Mouse (Mus musculus): ENCODE measurements around the gene Hoxa6.

Hoxa6 gene

GRCm38 (mm10) chr6:52208072-52208867, at the start of gene Hoxa6:
Gene Hoxa6 (minus strand): TSS chr6:52208722.
- peak; percentile 65 to 79 for DNase-seq

- peak; percentile 69 to 84 for DNase-seq
Measured at GRCm38 (mm10) chr6:52256956-52257355, 48.4 kb upstream of the Hoxa6 start.

DNA sequence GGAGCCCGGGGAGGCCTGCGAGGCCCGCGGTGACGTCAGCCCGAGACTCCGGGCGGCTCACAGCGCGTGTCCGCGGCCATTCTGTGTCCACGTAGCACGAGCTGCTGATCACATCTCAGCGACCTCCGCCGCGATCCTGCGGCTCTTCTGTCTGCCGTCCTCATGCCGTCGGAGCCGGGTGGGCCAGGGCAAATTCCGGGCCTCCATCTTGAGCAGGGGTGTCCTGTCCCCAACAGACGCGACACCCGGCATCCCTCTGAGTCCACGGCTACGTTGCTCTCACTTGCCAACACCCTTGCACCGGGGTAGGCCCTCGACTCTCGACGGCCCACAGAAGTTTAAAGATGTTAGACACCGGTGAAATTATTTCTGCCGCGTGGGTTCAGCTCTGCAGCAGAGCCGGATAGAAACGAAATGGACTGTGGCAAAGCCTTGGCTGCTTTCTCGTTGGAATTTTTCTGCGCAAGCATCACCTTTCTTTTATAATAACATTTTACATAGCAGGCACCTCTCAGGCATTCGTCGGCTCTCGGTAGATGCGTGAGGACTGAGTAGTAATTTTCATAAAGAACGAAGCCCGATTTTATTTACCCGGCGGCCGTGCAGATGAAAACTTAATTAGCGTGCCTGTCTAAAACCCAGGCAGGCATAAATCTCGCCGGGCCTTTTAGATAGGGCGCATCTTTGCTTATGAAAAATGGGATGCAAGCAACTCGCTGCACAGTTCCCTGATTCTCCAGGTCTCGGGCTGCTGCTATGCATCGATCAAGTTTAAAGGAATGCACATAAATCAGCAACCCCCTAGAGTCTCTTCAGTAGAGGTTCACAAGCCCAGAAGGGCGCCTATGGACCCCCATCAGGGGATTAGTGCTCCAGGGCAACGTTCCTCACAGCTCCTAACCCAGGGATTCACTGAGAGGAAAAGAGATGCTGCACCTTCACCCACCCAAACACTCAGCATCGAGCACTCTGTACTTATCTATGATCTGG, 45.3 kb upstream of the Hoxa6 start:
- peak in 1 of 2 experiments; percentile 30 for DNase-seq

DNA sequence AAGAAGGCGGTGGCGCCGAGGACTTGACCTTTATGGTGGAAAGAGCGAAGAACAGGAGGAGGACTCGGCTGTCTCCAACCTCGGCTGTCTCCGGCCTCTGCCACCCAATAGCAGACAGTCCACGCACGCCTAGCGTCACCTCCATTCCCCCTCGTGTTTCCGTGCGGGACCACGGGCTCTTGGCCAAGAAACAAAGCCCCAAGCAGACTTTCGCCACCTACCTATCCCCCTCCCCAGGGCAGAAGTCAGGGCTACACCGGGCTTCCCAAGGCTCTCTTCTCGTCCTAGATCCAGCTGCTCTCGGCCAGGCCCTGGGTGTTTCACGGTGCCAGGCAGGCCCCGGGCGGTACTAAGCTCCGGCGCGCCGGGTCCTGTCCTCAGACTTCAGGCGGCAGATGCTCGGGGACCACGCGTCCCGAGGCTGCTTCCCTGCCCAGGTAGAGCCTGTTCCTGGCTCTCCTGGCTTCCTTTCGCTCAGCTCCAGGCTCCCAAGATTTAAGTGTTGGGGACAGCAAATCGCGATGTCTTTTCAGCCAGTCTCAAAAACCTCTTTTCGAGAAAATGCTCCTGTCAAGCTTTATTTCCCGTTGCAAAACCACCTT, 44.4 kb upstream of the Hoxa6 start:
- no peak for DNase-seq

- peak in 1 of 2 experiments; percentile 16 for DNase-seq
Measured at GRCm38 (mm10) chr6:52252016-52252774, 43.7 kb upstream of the Hoxa6 start.

- DNase-seq = no peak
Measured at GRCm38 (mm10) chr6:52251177-52251879, 42.8 kb upstream of the Hoxa6 start.

DNA sequence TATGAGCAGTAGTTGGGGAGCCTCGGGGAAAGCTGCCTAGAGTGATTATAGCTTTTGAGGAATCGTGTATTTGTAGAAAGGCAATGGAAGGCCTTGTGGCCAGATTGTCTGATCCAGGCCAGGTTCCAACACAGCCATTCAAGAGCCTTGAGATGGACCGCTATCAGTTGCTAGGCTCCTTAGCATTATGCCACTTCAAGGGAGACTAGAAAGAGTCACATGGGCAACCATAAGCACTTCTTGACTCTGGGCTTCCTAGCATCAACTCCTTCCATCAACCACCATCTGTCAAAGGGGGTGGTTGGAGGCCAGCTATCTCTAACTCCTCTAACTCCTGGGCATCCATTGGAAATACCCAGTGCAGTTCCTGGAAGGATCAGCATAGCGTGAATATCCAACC, 41.3 kb upstream of the Hoxa6 start:
- DNase-seq = no peak

DNA sequence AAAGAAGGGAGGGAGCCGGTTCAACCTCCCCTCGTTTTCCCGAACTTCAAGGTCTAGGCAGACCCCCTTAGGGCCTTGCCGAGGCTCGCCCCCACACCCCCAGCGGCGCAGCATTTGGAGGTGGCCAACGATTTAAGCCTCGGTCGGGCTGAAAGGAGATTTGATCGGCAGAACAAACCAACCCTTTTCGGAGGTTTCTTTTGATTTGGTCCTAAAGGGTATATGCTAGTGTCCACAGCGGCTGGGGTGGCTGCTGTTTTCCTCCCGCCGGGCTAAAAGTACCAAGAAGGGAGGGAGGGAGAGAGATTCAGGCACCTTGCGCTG, 40.9 kb upstream of the Hoxa6 start:
- no peak for DNase-seq

DNA sequence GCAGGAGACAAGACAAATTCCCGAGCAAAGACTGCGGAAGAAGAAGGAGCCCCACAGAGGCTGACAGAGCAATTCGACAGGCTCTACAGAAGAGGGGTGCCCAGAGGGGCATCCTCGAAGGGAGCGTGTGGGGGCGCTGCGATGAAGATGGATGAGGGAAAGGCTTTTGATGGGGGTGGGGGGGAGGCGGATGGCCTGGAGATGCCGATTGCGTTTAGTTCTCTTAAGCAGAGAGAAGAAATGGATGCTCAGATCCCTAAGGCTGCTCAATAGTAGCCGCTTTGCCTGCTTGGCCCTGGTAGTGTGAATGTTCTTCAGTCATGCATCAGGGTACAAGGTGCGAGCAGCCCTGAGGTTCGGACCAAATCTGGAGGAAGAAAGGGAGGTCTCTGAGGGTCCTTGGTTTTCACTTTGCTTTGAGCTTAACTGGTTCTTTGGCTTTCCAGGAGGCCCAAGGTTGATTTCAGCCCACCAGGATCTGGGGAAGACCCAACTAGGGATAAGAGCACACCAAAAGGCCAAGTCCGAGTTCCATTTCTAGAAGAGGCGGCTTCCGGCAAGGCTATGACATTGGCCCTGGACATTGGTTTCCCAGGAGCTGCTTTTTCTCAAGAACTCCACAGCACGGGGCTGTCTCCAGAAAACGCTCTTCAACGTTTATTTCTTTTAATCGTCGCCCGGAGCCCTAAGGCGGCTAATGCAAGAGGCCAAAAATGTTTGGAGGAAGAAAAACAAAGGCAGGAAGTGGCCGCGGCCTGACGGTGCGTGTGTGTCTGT, 40.3 kb upstream of the Hoxa6 start:
- peak in 1 of 2 experiments; percentile 20 for DNase-seq

DNA sequence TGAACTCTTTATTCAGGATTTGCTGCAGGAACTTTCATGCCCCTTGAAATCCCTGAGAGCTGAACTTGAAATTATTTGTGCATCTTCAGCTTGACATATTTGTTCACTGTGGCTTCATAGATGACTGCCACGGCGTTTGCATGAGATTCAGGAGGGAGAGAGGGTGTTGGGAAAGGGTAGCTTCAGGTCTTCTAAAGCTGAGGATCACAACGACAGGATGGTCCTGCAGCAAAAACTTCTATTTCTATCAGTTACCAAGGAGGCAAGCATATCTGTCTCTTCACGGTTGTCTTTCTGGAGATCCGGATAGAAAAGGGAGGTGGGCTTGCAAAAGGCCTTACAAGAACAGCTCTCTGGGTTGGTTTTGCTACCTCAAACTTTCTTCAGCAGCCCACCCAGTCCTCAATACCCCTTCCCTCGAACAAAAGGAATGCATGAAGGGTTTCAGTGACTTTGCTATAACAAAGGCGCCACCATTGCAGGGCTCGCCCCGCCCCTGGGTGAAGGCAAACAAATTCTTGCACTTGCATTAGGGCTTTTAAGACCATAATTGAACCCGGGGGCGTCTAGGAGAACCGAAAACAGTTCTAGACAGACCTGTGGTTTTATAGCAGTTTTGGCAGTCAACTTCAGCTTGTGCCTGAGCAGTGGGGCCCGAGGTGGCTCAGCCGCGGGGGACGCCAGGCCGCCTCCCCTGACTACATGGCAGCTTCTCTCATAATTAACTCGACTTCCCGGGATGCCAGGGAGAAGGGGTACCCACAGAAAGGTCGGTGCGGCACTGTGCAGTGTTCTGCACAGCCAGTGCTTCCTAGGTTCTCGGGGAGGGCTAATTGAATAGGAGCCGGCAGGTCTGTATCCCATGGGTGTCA, 39.5 kb upstream of the Hoxa6 start:
- DNase-seq = peak in 1 of 2 experiments; percentile 22

DNA sequence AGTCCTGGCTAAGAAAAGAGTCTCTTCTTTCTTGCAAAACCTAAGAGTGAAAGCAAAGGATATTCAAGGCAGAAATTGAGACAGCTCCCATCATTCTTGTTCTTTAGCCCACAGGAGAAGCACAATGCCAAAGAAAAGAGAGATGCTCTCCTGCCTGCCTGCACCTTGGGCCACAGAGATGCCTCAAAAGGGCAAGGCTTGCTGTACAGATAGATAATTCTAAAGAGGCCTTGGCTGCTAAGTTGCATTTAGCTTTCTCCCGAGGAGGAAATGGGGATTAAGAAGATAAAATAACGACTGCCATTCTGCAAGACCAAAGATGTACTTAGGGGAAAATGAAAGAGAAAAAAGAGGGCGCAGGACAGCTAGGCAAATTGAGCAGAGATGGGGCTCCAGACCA, 38.4 kb upstream of the Hoxa6 start:
- peak in 1 of 2 experiments; percentile 14 for DNase-seq

DNA sequence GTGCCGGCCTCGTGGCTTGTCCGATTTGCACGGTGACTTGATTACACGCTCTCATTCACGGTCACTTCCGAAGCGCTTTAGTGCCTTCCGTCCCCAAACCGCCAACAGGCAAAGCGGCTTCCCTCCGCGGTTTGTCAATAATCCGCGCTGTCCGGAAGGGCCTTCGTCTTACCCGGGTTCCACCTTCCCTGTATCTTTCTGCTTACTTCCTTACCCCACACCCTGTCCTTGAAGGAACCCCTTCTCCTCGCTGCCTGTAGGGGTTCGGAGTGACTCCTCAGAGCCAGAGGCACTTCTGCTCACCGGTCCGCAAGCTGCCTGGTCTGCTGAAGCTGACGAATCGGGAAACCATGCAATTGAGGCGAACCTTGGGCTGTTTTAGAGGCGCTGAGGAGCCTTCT, 37.9 kb upstream of the Hoxa6 start:
- peak in 1 of 2 experiments; percentile 28 for DNase-seq

GRCm38 (mm10) chr6:52245757-52246142, 37.2 kb upstream of the Hoxa6 start, which contains the start of gene Hoxa11:
Gene Hoxa11 (minus strand): TSS chr6:52245810.
- no peak for DNase-seq

DNA sequence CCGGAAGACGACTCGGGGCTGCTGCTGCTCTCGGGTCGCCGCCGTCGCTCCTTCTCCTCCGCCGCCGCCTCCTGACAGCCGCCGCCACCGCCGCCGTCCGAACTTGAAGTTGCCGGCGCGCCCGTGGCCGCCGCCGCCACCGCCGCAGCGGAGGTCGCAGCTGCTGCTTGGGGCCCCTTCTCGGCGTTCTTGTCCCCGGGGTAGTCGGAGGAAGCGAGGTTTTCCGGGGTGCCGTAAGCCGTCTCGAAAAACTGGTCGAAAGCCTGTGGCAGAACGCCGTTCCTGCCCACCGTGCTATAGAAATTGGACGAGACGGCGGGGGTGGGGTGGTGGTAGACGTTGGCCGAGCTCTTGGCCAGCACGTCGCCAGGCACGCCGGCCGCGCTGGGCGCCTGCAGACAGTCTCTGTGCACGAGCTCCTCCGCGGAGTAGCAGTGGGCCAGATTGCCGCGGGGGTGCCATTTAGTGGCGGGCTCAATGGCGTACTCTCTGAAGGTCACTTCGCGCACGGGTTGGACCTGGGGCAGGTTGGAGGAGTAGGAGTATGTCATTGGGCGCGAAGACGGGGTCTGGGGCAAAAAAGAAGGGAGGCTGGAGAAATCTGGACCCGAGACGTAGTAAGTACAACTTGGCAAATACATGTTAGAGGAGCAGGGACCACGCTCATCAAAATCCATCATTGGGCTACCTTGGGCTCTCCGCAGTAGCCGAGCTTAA, 36.7 kb upstream of the Hoxa6 start:
- DNase-seq = peak in 1 of 2 experiments; percentile 29

DNA sequence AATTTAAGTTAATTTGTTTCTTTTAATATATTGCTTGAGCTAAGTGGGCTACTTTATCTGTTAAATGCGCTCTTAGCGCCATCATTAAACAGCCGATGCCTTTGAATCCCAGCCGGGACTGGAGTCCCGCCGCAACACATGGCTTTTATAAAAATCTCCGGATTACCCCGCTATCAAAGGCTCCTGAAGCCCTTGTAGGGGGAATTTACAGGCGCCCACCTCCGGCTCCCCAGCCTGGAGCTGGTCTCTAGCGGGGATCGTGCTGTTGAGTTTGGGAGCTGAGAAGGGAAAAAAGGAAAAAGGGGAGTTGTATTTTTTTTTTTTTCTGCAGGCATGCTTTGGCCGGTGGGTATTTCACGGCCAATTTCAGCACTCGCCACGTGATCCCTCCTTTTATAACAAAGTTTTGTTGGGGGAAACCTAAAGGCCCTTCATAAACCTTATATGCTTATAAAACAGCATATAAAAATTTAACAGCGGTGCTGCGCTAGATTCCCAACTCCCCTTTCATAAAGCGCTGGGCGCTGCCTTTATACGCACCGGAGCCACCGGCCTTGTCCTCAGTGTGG, 36.0 kb upstream of the Hoxa6 start:
- DNase-seq = peak in 1 of 2 experiments; percentile 17

GRCm38 (mm10) chr6:52243681-52244121, 35.2 kb upstream of the Hoxa6 start:
- peak in 1 of 2 experiments; percentile 16 for DNase-seq

DNA sequence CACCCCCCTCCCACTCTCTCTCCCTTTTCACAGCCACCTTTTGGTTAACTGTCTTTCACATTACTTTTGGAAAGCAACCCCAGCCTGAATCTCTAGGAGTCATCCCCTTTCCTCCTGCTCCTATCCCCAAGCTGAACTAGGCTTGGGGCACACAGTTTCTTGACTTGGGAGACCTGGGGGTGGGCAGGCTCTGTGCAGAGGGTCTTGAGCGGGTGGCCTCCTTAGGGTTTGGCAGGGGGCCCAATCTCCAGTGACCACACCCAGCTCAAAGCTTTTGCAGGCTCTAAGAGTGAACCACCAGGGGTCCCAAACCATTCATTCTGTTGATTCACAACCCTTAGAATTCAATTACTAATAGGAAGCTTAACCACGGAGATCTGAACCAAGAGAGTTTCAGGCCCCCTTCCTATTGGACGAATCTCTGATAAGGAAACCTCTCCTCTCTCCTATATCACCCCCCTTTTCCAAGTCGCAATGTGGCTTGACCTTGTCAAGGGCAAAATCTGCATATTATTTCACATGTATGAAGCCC, 34.3 kb upstream of the Hoxa6 start:
- peak in 1 of 2 experiments; percentile 19 for DNase-seq

DNA sequence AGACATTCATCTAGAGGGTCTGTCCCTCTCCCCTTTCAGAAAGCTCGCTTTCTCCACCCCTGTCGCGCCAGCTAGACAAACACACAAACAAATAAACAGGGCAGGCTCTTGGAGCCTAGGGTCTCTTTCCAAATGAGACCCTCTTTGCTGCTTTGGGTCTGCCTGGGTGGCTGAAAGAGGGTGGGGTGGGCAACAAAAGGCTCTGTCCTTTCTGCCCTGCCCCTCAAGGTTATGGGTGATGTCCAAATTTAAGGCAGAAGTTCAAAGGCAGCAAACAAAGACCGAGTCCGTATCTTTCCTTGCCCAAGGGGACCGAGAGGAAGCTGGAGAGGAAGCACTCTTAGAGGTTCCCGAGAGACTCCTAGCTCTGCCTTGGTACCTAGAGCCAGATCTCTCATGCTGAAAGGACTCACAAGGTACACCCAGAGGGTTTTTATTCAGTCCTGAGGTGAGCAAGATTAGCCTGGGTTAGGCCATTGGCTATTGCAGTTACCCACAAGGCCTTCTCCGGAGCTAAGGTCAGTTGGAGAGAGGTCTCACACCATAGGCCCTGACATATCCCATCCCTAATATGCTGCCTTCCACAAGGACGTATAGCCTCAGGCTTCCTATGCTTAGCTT, 32.6 kb upstream of the Hoxa6 start:
- peak in 1 of 2 experiments; percentile 9 for DNase-seq
